Mouse (Mus musculus): ENCODE results near the gene Slco6d1. TPM values are rescaled to one million over a fixed set of nuclear protein-coding genes. Genes with fewer than 3 reads are reported as not detected.

Gene Slco6d1
- polyA plus RNA-seq, 1 experiment from 2014 or later: not detected

Small RNA genes within 50 kb of the gene (microRNA-seq; reads per million reads assigned to microRNA genes)
- not detected for gene Gm26134
